Comparison of ENCODE assay signal across 9 mouse cellular contexts in genomic region chr7:71581746-71582145, GRCm38 (mm10).
A peak's percentile ranks its signal among the peaks of the same experiment; 100 is the strongest.
DNase-seq lines count a peak whose midpoint lies in the region; ATAC-seq and TF ChIP-seq lines count a peak whose summit lies in the region.
"Had no signal": no experiment of that assay in that cellular context is flagged by ENCODE, and none has a peak within 500 bp of the region (broad histone marks: within the 10 kb centered on the region; RNA-seq: fewer than 3 reads in every experiment).

No protein-coding gene starts in this region.

- TF ChIP-seq CTCF in hindbrain, postnatal 0 days (IDR thresholded peaks at IDR 0.05; ENCODE audit: low read depth): peak; percentile 38

- no peaks in the 10 kb centered on the region for H3K36me3 ChIP-seq in hindbrain, postnatal 0 days (ENCODE audit: insufficient read depth, low read length)
- no peaks in the 10 kb centered on the region for H3K36me3 ChIP-seq in lung, embryonic 16.5 days (ENCODE audit: control insufficient read depth, insufficient read depth, low read length)
- H3K36me3 ChIP-seq: embryonic facial prominence, embryonic 15.5 days had no signal

- no peaks in the 10 kb centered on the region for H3K4me1 ChIP-seq in hindbrain, postnatal 0 days (ENCODE audit: insufficient read depth, low read length)
- H3K4me1 ChIP-seq in lung, embryonic 16.5 days (replicated peaks; ENCODE audit: control insufficient read depth, insufficient read depth, low read length): 0 out of 2 replicates have a peak, but pooled peaks cover 5% of the 10 kb centered on the region
- H3K4me1 ChIP-seq: embryonic facial prominence, embryonic 15.5 days had no signal

- H3K9me3 ChIP-seq in hindbrain, postnatal 0 days (ENCODE audit: low read length): no peaks in the 10 kb centered on the region
- H3K9me3 ChIP-seq in lung, embryonic 16.5 days (ENCODE audit: control insufficient read depth, low read length): no peaks in the 10 kb centered on the region
- H3K9me3 ChIP-seq: embryonic facial prominence, embryonic 15.5 days had no signal

- no peaks in the 10 kb centered on the region for H3K27me3 ChIP-seq in hindbrain, postnatal 0 days (ENCODE audit: insufficient read depth, low read length)
- H3K27me3 ChIP-seq in lung, embryonic 16.5 days (ENCODE audit: control insufficient read depth, insufficient read depth, low read depth, low read length): no peaks in the 10 kb centered on the region
- H3K27me3 ChIP-seq: embryonic facial prominence, embryonic 15.5 days had no signal

- H3K4me2 ChIP-seq in hindbrain, postnatal 0 days (ENCODE audit: low read depth, low read length): no peak overlapping the region
- H3K4me2 ChIP-seq in lung, embryonic 16.5 days (ENCODE audit: low read depth, low read length): no peak overlapping the region
- H3K4me2 ChIP-seq: embryonic facial prominence, embryonic 15.5 days had no signal

- no peak overlapping the region for H3K4me3 ChIP-seq in hindbrain, postnatal 0 days (ENCODE audit: low read length)
- no peak overlapping the region for H3K4me3 ChIP-seq in lung, embryonic 16.5 days (ENCODE audit: low read length)
- H3K4me3 ChIP-seq: embryonic facial prominence, embryonic 15.5 days had no signal

- peak; percentile 46 to 84 for DNase-seq in adrenal gland, adult (ENCODE audit: inconsistent age in 2 of 2, low spot score in 1 of 2)
- no peak for DNase-seq in adrenal gland, postnatal 4 days (ENCODE audit: low spot score in 2 of 2)
- DNase-seq in 3T3-L1 (ENCODE audit: low read depth, low spot score): peak; percentile 79
- peak; percentile 50 for DNase-seq in embryo, embryonic 11.5 days (ENCODE audit: low read depth, low spot score)
- DNase-seq in hindbrain, postnatal 0 days (ENCODE audit: low spot score): peak; percentile 10
- DNase-seq in frontal cortex, postnatal 36 days (ENCODE audit: low spot score in 2 of 2): no peak
- DNase-seq in cerebellum, adult 8-10 months: no peak

- ATAC-seq in hindbrain, postnatal 0 days: no peak
- ATAC-seq in lung, embryonic 16.5 days (ENCODE audit: low read depth): peak; percentile 78

- no peak overlapping the region for H3K27ac ChIP-seq in hindbrain, postnatal 0 days
- H3K27ac ChIP-seq in lung, embryonic 16.5 days (ENCODE audit: low read length): no peak overlapping the region
- H3K27ac ChIP-seq: embryonic facial prominence, embryonic 15.5 days had no signal

- no peak overlapping the region for H3K9ac ChIP-seq in hindbrain, postnatal 0 days (replicated peaks; ENCODE audit: low read length)
- no peak overlapping the region for H3K9ac ChIP-seq in lung, embryonic 16.5 days (ENCODE audit: low read length)
- H3K9ac ChIP-seq: embryonic facial prominence, embryonic 15.5 days had no signal

- WGBS in hindbrain, postnatal 0 days: 31% methylated on average over 3 of the region's 3 CpGs
- WGBS in lung, embryonic 16.5 days: 24% methylated on average over 3 of the region's 3 CpGs

Comparison
In these comparisons a context has a peak if more than half of its experiments do, and no peak if none do; other contexts are left out.
1. DNase-seq: peak in adrenal gland, adult (2 of 2), 3T3-L1 (single experiment), embryo, embryonic 11.5 days (single experiment) and hindbrain, postnatal 0 days (single experiment); none in adrenal gland, postnatal 4 days (0 of 2), frontal cortex, postnatal 36 days (0 of 2) and cerebellum, adult 8-10 months (single experiment).